Mouse (Mus musculus): ENCODE results near the gene Olfr291.
A peak's percentile ranks its signal among the peaks of the same experiment; 100 is the strongest.

DNA sequence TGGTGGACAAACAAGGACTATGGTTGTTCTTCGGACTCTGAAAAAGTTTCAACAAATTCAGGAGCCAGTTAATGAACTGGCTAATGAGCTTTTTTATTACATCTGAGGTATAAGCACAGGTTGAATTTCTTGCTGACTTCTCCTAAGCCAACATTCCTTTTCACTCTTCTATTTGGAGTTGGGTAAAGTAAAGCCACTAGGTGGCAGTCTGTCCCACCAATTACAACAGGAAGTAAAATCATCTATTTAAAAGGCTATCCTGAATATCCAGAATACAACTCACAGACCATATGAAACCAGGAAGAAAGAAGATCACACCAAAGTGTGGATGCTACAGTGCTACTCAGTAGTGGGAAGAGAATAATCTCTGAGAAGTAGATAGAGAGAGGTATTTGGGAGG, 48.1 kb upstream of the Olfr291 start:
- TF ChIP-seq CTCF (IDR thresholded peaks at IDR 0.05; ENCODE audit: borderline replicate concordance, extremely low read depth, insufficient read depth, insufficient read length) (0 out of 2 replicates have a peak, but pooled peaks have one; percentile 6), POLR2A (IDR thresholded peaks at IDR 0.05; ENCODE audit: borderline replicate concordance, extremely low read depth, insufficient read depth, insufficient read length, poor library complexity, severe bottlenecking) (no peak)
